Comparison of ENCODE assay signal across 1 mouse cellular context in genomic region chr11:22813427-22813826, GRCm38 (mm10).
A peak's percentile ranks its signal among the peaks of the same experiment; 100 is the strongest.
TF ChIP-seq lines count a peak whose summit lies in the region.

No protein-coding gene starts in this region.

TF ChIP-seq in MEL, 35 proteins besides CTCF, POLR2A, EP300 and RAD21 (continued from another document):
- TF ChIP-seq GABPA (IDR thresholded peaks at IDR 0.05; ENCODE audit: low read depth, low read length) = no peak
- no peak for TF ChIP-seq JUND (IDR thresholded peaks at IDR 0.05; ENCODE audit: low read depth, low read length)
- TF ChIP-seq ZKSCAN1 (IDR thresholded peaks at IDR 0.05; ENCODE audit: low read depth, low read length) = no peak
- peak; percentile 57; the same call in 1 of the 2 replicates for TF ChIP-seq RCOR1 (IDR thresholded peaks at IDR 0.05; ENCODE audit: low read depth, low read length)
- TF ChIP-seq POLR2AphosphoS5 (IDR thresholded peaks at IDR 0.05; ENCODE audit: borderline replicate concordance, low read depth, low read length) = no peak
- TF ChIP-seq MEF2A (IDR thresholded peaks at IDR 0.05; ENCODE audit: extremely low read depth, insufficient replicate concordance, low read depth, low read length, poor library complexity, severe bottlenecking) = no peak
- TF ChIP-seq TCF12 (IDR thresholded peaks at IDR 0.05; ENCODE audit: low read depth, low read length) = peak; percentile 79
- TF ChIP-seq BHLHE40 (IDR thresholded peaks at IDR 0.05; ENCODE audit: borderline replicate concordance, low read depth, low read length) = peak; percentile 98
- peak; percentile 93 for TF ChIP-seq USF1 (IDR thresholded peaks at IDR 0.05; ENCODE audit: low read depth, low read length)
- no peak for TF ChIP-seq MAFK (IDR thresholded peaks at IDR 0.05; ENCODE audit: borderline replicate concordance, low read depth, low read length)
- TF ChIP-seq MXI1 (IDR thresholded peaks at IDR 0.05; ENCODE audit: low read depth, low read length) = peak; percentile 91
- peak; percentile 97 for TF ChIP-seq MYC (IDR thresholded peaks at IDR 0.05; ENCODE audit: low read depth, low read length)
- no peak for TF ChIP-seq ZC3H11A (IDR thresholded peaks at IDR 0.05; ENCODE audit: low read depth, low read length)
- no peak for TF ChIP-seq POLR2AphosphoS2 (IDR thresholded peaks at IDR 0.05; ENCODE audit: low read length)
- TF ChIP-seq NELFE (IDR thresholded peaks at IDR 0.05; ENCODE audit: low read depth, low read length) = no peak
